Mouse (Mus musculus) layer of hippocampus, postnatal 36 days (tissue): Measurements from ENCODE around the gene F5. TPM values are rescaled to one million over a fixed set of nuclear protein-coding genes. Genes with fewer than 3 reads are reported as not detected.

Experiments
- DNase-seq, 2 experiments: peaks; one replicate each; pipeline ENCODE4 v3.0.0; 2022
- total RNA-seq, 2 experiments: library from RNA; stranded (reverse); gene quantifications; 2 replicates each; pipeline ENCODE4 v1.2.3; 2021

The F5 gene
- total RNA-seq, 2 experiments from 2014 or later, result 0.57 to 1.5 TPM

GRCm38 (mm10) chr1:164235078-164235477 is 83.4 kb downstream of the F5 start:
- DNase-seq, result no peak

- DNase-seq, result no peak
Observed at GRCm38 (mm10) chr1:164236078-164236477, 84.4 kb downstream of the F5 start.

GRCm38 (mm10) chr1:164241494-164241893 is 89.9 kb downstream of the F5 start:
- DNase-seq, result no peak

GRCm38 (mm10) chr1:164242809-164243208 is 91.2 kb downstream of the F5 start:
- DNase-seq, result no peak

GRCm38 (mm10) chr1:164247442-164247841 is 95.8 kb downstream of the F5 start:
- no peak for DNase-seq

GRCm38 (mm10) chr1:164247971-164248370 is 96.3 kb downstream of the F5 start:
- no peak for DNase-seq

- DNase-seq, result peak; percentile 96 to 97
Observed at GRCm38 (mm10) chr1:164248465-164249331, 97.1 kb downstream of the F5 start, which contains the start of gene Slc19a2. Gene Slc19a2 (plus strand): TSS chr1:164249046.

- DNase-seq, result peak in 1 of 2 experiments; percentile 54
Observed at GRCm38 (mm10) chr1:164249332-164249711, 97.7 kb downstream of the F5 start.

GRCm38 (mm10) chr1:164250391-164251150 is 98.9 kb downstream of the F5 start:
- DNase-seq, result no peak

- DNase-seq, result no peak
Observed at GRCm38 (mm10) chr1:164251438-164251837, 99.8 kb downstream of the F5 start.

- no peak for DNase-seq
Observed at GRCm38 (mm10) chr1:164252551-164252950, 100.9 kb downstream of the F5 start.

GRCm38 (mm10) chr1:164254836-164255235 is 103.2 kb downstream of the F5 start:
- no peak for DNase-seq

- no peak for DNase-seq
Observed at GRCm38 (mm10) chr1:164260171-164261028, 108.8 kb downstream of the F5 start.

GRCm38 (mm10) chr1:164261553-164261952 is 109.9 kb downstream of the F5 start:
- no peak for DNase-seq

Other genes starting within 250 kb of the F5 start
- gene Scyl3, start 222.7 kb upstream of the F5 start, total RNA-seq, result 10 to 100 TPM; 18.6 to 22.6 TPM
- gene BC055324, start 157.0 kb upstream of the F5 start, total RNA-seq, result 1 to 10 TPM in 1 of 2 experiments, under 1 TPM in 1; 0.91 to 1.8 TPM
- gene Mettl18, start 156.9 kb upstream of the F5 start, total RNA-seq, result 1 to 10 TPM; 6.9 to 7.2 TPM
- gene Sele, start 103.6 kb upstream of the F5 start, total RNA-seq, result not detected
- gene Sell, start 89.9 kb upstream of the F5 start, total RNA-seq, result not detected
- gene Selp, start 36.6 kb upstream of the F5 start, total RNA-seq, result under 1 TPM in 1 of 2 experiments, not detected in 1; 0.38 TPM
- 10 to 100 TPM; 12.8 to 15.6 TPM for gene Slc19a2, start 97.2 kb downstream of the F5 start, total RNA-seq
- 10 to 100 TPM; 21.1 to 21.8 TPM for gene Ccdc181, start 123.7 kb downstream of the F5 start, total RNA-seq
- 10 to 100 TPM; 24.6 to 26.1 TPM for gene Nme7, start 152.3 kb downstream of the F5 start, total RNA-seq
- gene Blzf1, start 155.7 kb downstream of the F5 start, total RNA-seq, result 10 to 100 TPM; 23.0 to 23.4 TPM